Mouse (Mus musculus): ENCODE measurements around the gene Pramef8. TPM values are rescaled to one million over a fixed set of nuclear protein-coding genes. Genes with fewer than 3 reads are reported as not detected.
"Not testable (repeated sequence)": the region's sequence is repeated elsewhere in the genome, so short reads cannot be mapped to it uniquely, and the experiment has no call there.

The Pramef8 gene
- 10 to 100 TPM in 1 of 2 experiments, 1 to 10 TPM in 1; 9.3 to 10.7 TPM for total RNA-seq (2021)
- long read RNA-seq, experiment 1, transcript Pramef8-201 (4 exons, 3,260 nt): minor isoform, 6 of 14 reads
- long read RNA-seq, experiment 1, transcript Pramef8-202 (5 exons, 3,886 nt): major isoform, 8 of 14 reads
- long read RNA-seq, experiment 1, partial matches to known transcripts: 0 of 14 reads
- long read RNA-seq, experiment 1, other reads (novel, unspliced or antisense): 0 of 14 reads
- long read RNA-seq, experiment 2, transcript Pramef8-202 (5 exons, 3,886 nt): minor isoform, 7 of 21 reads
- long read RNA-seq, experiment 2, transcript Pramef8-201 (4 exons, 3,260 nt): major isoform, 11 of 21 reads
- long read RNA-seq, experiment 2, partial matches to known transcripts: 2 of 21 reads
- long read RNA-seq, experiment 2, other reads (novel, unspliced or antisense): 1 of 21 reads

GRCm38 (mm10) chr4:143412219-143413092 is at the start of gene Pramef8:
Pramef8 (plus strand) TSS chr4:143412426.
- DNase-seq (ENCODE audit: low spot score in 2 of 2): peak; percentile 78 to 80

GRCm38 (mm10) chr4:143366415-143367041 is 45.7 kb upstream of the Pramef8 start:
- DNase-seq (ENCODE audit: low spot score in 2 of 2): no peak

GRCm38 (mm10) chr4:143379480-143379879 is 32.7 kb upstream of the Pramef8 start:
- no peak for DNase-seq (ENCODE audit: low spot score in 2 of 2)

GRCm38 (mm10) chr4:143379931-143380715 is 32.1 kb upstream of the Pramef8 start:
- no peak for DNase-seq (ENCODE audit: low spot score in 2 of 2)

- DNase-seq (ENCODE audit: low spot score in 2 of 2): peak in 1 of 2 experiments; percentile 27
Observed at GRCm38 (mm10) chr4:143380716-143381004, 31.6 kb upstream of the Pramef8 start.

- DNase-seq (ENCODE audit: low spot score in 2 of 2): no peak
Observed at GRCm38 (mm10) chr4:143382163-143382562, 30.1 kb upstream of the Pramef8 start.

- DNase-seq (ENCODE audit: low spot score in 2 of 2): no peak
Observed at GRCm38 (mm10) chr4:143383646-143384045, 28.6 kb upstream of the Pramef8 start.

- peak; percentile 15 to 31 for DNase-seq (ENCODE audit: low spot score in 2 of 2)
Observed at GRCm38 (mm10) chr4:143388955-143389702, 23.1 kb upstream of the Pramef8 start.

- no peak for DNase-seq (ENCODE audit: low spot score in 2 of 2)
Observed at GRCm38 (mm10) chr4:143394181-143394580, 18.0 kb upstream of the Pramef8 start, which contains the start of gene Pramel1. Pramel1 (plus strand) TSS chr4:143394428.

GRCm38 (mm10) chr4:143411566-143412218 is 534 bp upstream of the Pramef8 start:
- DNase-seq (ENCODE audit: low spot score in 2 of 2): no peak

- DNase-seq (ENCODE audit: low spot score in 2 of 2): no peak
Observed at GRCm38 (mm10) chr4:143413621-143414020, 1.4 kb downstream of the Pramef8 start.

- DNase-seq (ENCODE audit: low spot score in 2 of 2): no peak
Observed at GRCm38 (mm10) chr4:143414121-143414520, 1.9 kb downstream of the Pramef8 start.

- DNase-seq (ENCODE audit: low spot score in 2 of 2): not testable (repeated sequence)
Observed at GRCm38 (mm10) chr4:143426770-143427169, 14.5 kb downstream of the Pramef8 start.

- DNase-seq (ENCODE audit: low spot score in 2 of 2): no peak
Observed at GRCm38 (mm10) chr4:143450224-143450623, 38.0 kb downstream of the Pramef8 start, which contains the start of gene Oog4. Oog4 (minus strand) TSS chr4:143450324.

Other genes with a start within 250 kb of the Pramef8 start
- gene Prdm2, start 199.4 kb upstream of the Pramef8 start, total RNA-seq (2021): 10 to 100 TPM; 25.7 to 35.1 TPM
- 10 to 100 TPM in 1 of 2 experiments, 1 to 10 TPM in 1; 5.8 to 10.6 TPM for gene Pdpn, start 112.9 kb upstream of the Pramef8 start, total RNA-seq (2021)
- under 1 TPM in 1 of 2 experiments, not detected in 1; 0.43 TPM for gene Lrrc38, start 62.7 kb upstream of the Pramef8 start, total RNA-seq (2021)
- not detected for gene Pramel1, start 18.0 kb upstream of the Pramef8 start, total RNA-seq (2021)
- gene Oog4, start 37.9 kb downstream of the Pramef8 start, total RNA-seq (2021): not detected
- not detected for gene Gm13043, start 98.9 kb downstream of the Pramef8 start, total RNA-seq (2021)
- gene Gm13040, start 123.5 kb downstream of the Pramef8 start, total RNA-seq (2021): not detected
- gene BC080695, start 139.3 kb downstream of the Pramef8 start, total RNA-seq (2021): not detected
- not detected for gene Gm13057, start 139.3 kb downstream of the Pramef8 start, total RNA-seq (2021)
- not detected for gene Gm13083, start 202.6 kb downstream of the Pramef8 start, total RNA-seq (2021)
- gene Gm13088, start 244.8 kb downstream of the Pramef8 start, total RNA-seq (2021): not detected

Data from adrenal gland, adult 18-20 months (tissue).